Mouse (Mus musculus) cerebellum, adult 2 months (tissue): ENCODE data around the gene Susd3.

Experiments used
- CTCF ChIP-seq: fragments of 200-500 bp; IDR thresholded peaks from 2 replicates; pipeline ENCODE4 v1.5.1; 2011; ENCODE audit warnings: low read depth, mild to moderate bottlenecking, control low read depth, low read length, moderate library complexity, borderline replicate concordance; ENCODE audit not compliant: insufficient read depth
- POLR2A ChIP-seq: fragments of 200-500 bp; IDR thresholded peaks from 2 replicates; pipeline ENCODE4 v1.6.1; 2011; ENCODE audit warnings: low read length, control low read depth, borderline replicate concordance; ENCODE audit not compliant: insufficient read depth

- TF ChIP-seq CTCF (no peak), POLR2A (no peak)
Measured at GRCm38 (mm10) chr13:49219367-49219766, 29.1 kb downstream of the Susd3 start.
